Mouse (Mus musculus): ENCODE data around the gene Arhgef26.

GRCm38 (mm10) chr3:62417458-62417857 is 79.3 kb downstream of the Arhgef26 start:
- no peak for TF ChIP-seq CTCF (IDR thresholded peaks at IDR 0.05; ENCODE audit: low read depth)
- no peak for TF ChIP-seq EP300 (optimal IDR thresholded peaks at IDR 0.05)

Measured in stomach, postnatal 0 days (tissue).